In genomic region chr17:63970239-63970638, GRCm38 (mm10) we compare ENCODE assay signal across 13 mouse cellular contexts.
DNase-seq lines count a peak whose midpoint lies in the region; ATAC-seq lines count a peak whose summit lies in the region.
"Had no signal": no experiment of that assay in that cellular context is flagged by ENCODE, and none has a peak within 500 bp of the region (broad histone marks: within the 10 kb centered on the region; RNA-seq: fewer than 3 reads in every experiment).

No protein-coding gene starts in this region.

- no peaks in the 10 kb centered on the region for H3K36me3 ChIP-seq in forebrain, embryonic 12.5 days (replicated peaks)
- H3K36me3 ChIP-seq in forebrain, embryonic 15.5 days, result no peaks in the 10 kb centered on the region
- no peaks in the 10 kb centered on the region for H3K36me3 ChIP-seq in hindbrain, embryonic 15.5 days
- no peaks in the 10 kb centered on the region for H3K36me3 ChIP-seq in hindbrain, embryonic 12.5 days
- H3K36me3 ChIP-seq: limb, embryonic 12.5 days had no signal

- no peak overlapping the region for H3K4me2 ChIP-seq in forebrain, embryonic 12.5 days
- no peak overlapping the region for H3K4me2 ChIP-seq in forebrain, embryonic 15.5 days (replicated peaks)
- no peak overlapping the region for H3K4me2 ChIP-seq in hindbrain, embryonic 15.5 days
- no peak overlapping the region for H3K4me2 ChIP-seq in hindbrain, embryonic 12.5 days (replicated peaks)
- H3K4me2 ChIP-seq: limb, embryonic 12.5 days had no signal

- no peak overlapping the region for H3K9ac ChIP-seq in forebrain, embryonic 12.5 days
- no peak overlapping the region for H3K9ac ChIP-seq in forebrain, embryonic 15.5 days (replicated peaks)
- H3K9ac ChIP-seq in hindbrain, embryonic 15.5 days, result no peak overlapping the region
- H3K9ac ChIP-seq in hindbrain, embryonic 12.5 days, result no peak overlapping the region
- H3K9ac ChIP-seq: limb, embryonic 12.5 days had no signal

- H3K9me3 ChIP-seq in forebrain, embryonic 12.5 days, result no peaks in the 10 kb centered on the region
- no peaks in the 10 kb centered on the region for H3K9me3 ChIP-seq in forebrain, embryonic 15.5 days
- no peaks in the 10 kb centered on the region for H3K9me3 ChIP-seq in hindbrain, embryonic 15.5 days
- H3K9me3 ChIP-seq in hindbrain, embryonic 12.5 days (replicated peaks), result no peaks in the 10 kb centered on the region
- H3K9me3 ChIP-seq: limb, embryonic 12.5 days had no signal

- DNase-seq in frontal cortex, postnatal 25 days (ENCODE audit: low spot score in 2 of 2), result no peak
- no peak for DNase-seq in T-cell, adult 2 months (ENCODE audit: low spot score)
- DNase-seq: cerebellum, adult 8-10 months; gastrocnemius, postnatal 14 days; kidney, adult 18-20 months; retina, postnatal 1 day had no signal

- 36% methylated on average over 5 of the region's 5 CpGs for WGBS in forebrain, embryonic 12.5 days
- 32% methylated on average over 5 of the region's 5 CpGs for WGBS in forebrain, embryonic 15.5 days
- WGBS in hindbrain, embryonic 15.5 days, result 36% methylated on average over 5 of the region's 5 CpGs
- WGBS in hindbrain, embryonic 12.5 days, result 45% methylated on average over 5 of the region's 5 CpGs

- peak overlapping the region; percentile 59 for H3K27ac ChIP-seq in forebrain, embryonic 12.5 days
- no peak overlapping the region for H3K27ac ChIP-seq in forebrain, embryonic 15.5 days (replicated peaks)
- peak overlapping the region; percentile 45; the same call in 1 of the 2 replicates for H3K27ac ChIP-seq in hindbrain, embryonic 15.5 days (replicated peaks)
- no peak overlapping the region; the same call in 1 of the 2 replicates for H3K27ac ChIP-seq in hindbrain, embryonic 12.5 days
- H3K27ac ChIP-seq: limb, embryonic 12.5 days had no signal

- peaks cover 4% of the 10 kb centered on the region; the same call in 1 of the 2 replicates for H3K4me1 ChIP-seq in forebrain, embryonic 12.5 days
- 0 out of 2 replicates have a peak, but pooled peaks cover 3% of the 10 kb centered on the region for H3K4me1 ChIP-seq in forebrain, embryonic 15.5 days
- H3K4me1 ChIP-seq in hindbrain, embryonic 15.5 days (replicated peaks), result peaks cover 6% of the 10 kb centered on the region; the same call in 1 of the 2 replicates
- peaks cover 5% of the 10 kb centered on the region; the same call in 1 of the 2 replicates for H3K4me1 ChIP-seq in hindbrain, embryonic 12.5 days
- H3K4me1 ChIP-seq: limb, embryonic 12.5 days had no signal

- H3K4me3 ChIP-seq in forebrain, embryonic 12.5 days (replicated peaks), result no peak overlapping the region
- no peak overlapping the region for H3K4me3 ChIP-seq in forebrain, embryonic 15.5 days
- H3K4me3 ChIP-seq in hindbrain, embryonic 15.5 days, result no peak overlapping the region
- H3K4me3 ChIP-seq in hindbrain, embryonic 12.5 days, result no peak overlapping the region
- H3K4me3 ChIP-seq: limb, embryonic 12.5 days had no signal

- ATAC-seq in forebrain, embryonic 12.5 days (ENCODE audit: low FRiP score), result no peak
- no peak for ATAC-seq in forebrain, embryonic 15.5 days (replicated peaks)
- no peak for ATAC-seq in hindbrain, embryonic 15.5 days (ENCODE audit: low FRiP score, low read depth)
- no peak for ATAC-seq in hindbrain, embryonic 12.5 days (ENCODE audit: low FRiP score)
- ATAC-seq in common myeloid progenitor, adult 5-6 weeks (replicated peaks; ENCODE audit: low read depth, poor library complexity, severe bottlenecking), result peak; percentile 69
- peak; percentile 94 for ATAC-seq in megakaryocyte-erythroid progenitor cell, adult 5-6 weeks (replicated peaks; ENCODE audit: low FRiP score, low TSS enrichment, poor library complexity, severe bottlenecking)

- no peaks in the 10 kb centered on the region for H3K27me3 ChIP-seq in forebrain, embryonic 12.5 days
- H3K27me3 ChIP-seq in forebrain, embryonic 15.5 days, result no peaks in the 10 kb centered on the region
- H3K27me3 ChIP-seq in hindbrain, embryonic 15.5 days, result no peaks in the 10 kb centered on the region
- no peaks in the 10 kb centered on the region for H3K27me3 ChIP-seq in hindbrain, embryonic 12.5 days
- H3K27me3 ChIP-seq: limb, embryonic 12.5 days had no signal

Comparison
In these comparisons a context has a peak if more than half of its experiments do, and no peak if none do; other contexts are left out.
1. H3K27ac ChIP-seq: peak in forebrain, embryonic 12.5 days (single experiment) and hindbrain, embryonic 15.5 days (single experiment); none in forebrain, embryonic 15.5 days (single experiment) and hindbrain, embryonic 12.5 days (single experiment).
2. ATAC-seq: peak in common myeloid progenitor, adult 5-6 weeks (single experiment) and megakaryocyte-erythroid progenitor cell, adult 5-6 weeks (single experiment); none in forebrain, embryonic 12.5 days (single experiment), forebrain, embryonic 15.5 days (single experiment), hindbrain, embryonic 15.5 days (single experiment) and hindbrain, embryonic 12.5 days (single experiment).